Mouse (Mus musculus) c-Kit-positive CD71-negative TER-119-negative erythroid progenitor cells, embryonic 14.5 days (primary cell): ENCODE data around the gene Nomo1.

Source experiments
- DNase-seq: peaks from one replicate; pipeline ENCODE4 v3.0.0-alpha.2; 2013; ENCODE audit warnings: low read depth

Gene Nomo1

DNA sequence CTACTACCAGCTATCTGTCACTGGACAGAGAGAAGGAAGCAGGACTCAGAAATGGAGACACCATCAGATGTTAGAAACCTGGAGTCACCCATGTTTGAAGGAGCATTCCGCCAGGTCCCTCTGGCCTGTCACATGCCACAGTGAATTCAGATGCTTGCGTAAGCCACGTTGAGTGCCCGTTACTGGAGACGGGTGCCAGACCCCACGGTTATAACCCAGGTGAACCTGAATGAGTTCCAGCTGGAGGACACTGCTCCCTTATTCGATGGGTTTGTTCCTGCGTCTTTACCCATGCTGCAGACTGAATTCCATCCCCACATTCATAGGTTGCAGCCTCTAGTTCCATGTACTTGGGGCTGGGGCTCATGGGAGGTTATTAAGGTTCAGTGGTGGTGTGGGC, 70.3 kb downstream of the Nomo1 start:
- DNase-seq: no peak

DNA sequence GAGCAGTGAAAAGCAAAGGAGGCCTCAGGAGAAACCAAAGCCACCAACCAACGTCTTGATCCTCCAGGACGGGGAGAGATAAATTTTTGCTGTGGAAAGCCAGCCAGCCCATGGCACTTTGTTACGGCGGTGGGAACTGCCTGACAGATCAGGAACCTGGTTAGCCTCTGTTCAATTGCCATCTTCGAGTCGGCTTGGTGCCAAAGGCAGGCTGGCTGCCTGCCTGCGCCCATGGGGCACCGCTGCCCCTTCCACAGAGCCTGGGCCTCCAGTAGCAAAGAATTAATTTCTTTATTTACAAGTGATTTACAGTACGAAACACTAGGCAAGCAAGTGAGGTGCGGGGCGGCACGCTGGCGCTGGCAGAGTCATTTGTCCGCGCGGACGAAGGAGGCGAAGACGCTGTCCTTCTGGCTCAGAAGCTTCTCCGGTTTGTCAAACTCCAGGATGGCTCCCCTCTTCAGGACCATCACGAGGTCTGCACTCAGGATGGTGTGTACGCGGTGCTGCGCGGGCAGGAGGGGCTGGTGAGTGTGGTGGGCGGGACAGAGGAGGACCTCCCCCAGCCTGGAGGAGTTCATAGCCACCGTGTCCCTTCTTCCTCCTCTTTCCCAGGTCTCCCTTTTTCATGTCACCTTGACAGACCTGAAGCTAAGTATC, 70.9 kb downstream of the Nomo1 start:
- no peak for DNase-seq

DNA sequence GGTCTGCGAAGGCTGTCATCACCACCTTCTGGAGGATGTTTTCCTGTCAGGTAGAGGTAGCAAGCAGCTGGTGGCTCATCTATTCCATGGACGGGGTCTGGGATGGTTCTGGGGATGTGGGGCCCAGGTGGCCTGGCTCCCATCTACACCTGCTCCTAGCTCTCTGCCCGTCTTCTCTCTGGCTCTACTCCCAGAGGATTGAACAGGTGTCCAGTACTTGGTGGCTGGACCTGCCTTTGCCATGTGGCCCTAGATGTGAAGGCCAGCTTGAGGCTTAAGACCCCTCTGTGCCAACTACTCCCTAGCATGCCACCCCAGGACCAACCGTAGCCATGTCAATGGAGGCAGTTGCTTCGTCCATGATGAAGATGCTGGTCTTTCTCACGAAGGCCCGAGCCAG, 72.0 kb downstream of the Nomo1 start:
- no peak for DNase-seq

DNA sequence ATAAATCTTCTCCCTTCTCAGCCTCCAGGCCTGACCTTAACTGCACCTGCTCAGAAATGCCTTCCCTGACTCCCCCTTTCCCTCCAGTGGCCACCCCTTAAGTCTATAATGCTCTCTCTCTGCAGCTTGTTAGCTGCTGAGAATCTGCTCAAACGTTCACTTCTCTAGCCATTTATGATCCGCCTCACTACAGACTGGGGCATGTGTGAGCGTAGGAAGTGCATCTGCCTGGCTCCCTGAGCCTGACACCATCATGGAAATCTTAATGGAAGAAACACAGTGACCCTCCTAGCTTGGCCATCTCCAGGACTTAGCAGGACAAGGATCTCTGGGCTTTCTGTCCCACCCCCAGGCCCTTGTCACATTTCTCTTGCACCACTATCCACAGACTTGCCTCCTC, 76.6 kb downstream of the Nomo1 start:
- no peak for DNase-seq

DNA sequence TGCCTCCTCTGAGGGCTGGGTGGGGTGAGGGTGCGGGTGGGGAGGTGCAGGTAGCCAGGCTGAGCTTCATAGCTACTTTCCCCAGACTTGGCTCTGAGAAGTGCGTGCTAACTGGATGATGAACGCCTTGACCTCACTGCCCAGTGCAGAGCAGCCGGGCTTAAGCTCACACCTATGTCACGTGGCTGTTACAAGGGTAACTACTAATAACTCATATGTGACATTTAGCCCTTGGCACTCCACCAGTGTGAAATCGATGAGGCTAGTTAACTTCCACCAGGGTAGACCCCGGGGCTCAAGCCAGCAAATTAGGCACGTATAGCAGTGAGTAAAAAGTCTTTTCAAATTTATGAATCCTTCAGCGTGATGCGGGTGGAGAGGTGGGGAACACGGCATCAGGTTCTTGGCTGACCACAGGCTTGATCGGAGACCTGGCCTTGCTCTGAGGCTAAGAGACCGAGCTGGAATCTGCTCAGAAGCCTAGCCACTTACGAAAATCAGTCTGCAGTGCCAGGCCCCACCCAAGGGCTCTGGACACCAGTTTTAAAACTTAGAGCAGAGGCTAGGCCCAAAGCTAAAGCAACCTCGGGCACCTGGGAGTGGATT, 77.8 kb downstream of the Nomo1 start:
- no peak for DNase-seq

DNA sequence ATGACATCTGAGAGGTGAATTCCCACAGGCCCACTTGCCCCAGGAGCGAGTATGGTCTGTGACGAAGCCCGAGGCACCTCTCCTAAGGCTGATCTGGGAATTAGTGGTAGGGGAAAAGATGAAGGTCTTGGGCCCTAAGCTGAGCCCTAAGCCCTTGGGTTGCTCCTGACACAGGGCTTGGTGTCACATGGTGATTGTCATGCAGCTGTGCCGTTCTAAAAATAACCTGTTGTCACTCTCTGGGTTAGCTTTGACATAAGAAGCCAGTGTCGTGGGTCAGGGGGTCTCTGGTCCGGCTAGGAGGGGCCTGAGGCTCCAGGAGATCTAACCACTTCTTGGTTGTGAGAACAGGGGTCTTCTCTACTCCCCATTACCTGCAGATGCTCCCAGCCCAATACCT, 78.4 kb downstream of the Nomo1 start:
- DNase-seq: no peak

DNA sequence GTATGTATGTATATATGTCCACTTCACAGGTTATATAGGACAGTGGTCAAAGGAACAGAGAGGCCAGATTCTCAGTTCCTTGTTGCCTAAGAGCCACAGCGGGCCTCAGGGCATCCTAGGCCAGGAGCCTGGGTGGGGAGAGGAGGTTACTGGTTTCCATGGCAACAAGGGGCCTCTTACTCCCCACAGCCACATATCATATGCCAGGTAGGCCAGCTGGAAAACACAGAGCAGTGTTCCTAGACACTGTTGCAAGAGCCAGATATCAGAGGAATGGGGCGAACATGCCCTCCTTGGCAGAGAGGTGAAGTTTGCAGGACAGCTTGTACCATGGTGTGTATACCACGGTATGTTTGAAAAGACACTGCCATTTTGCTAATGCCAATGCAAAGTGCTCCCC, 79.9 kb downstream of the Nomo1 start:
- no peak for DNase-seq

DNA sequence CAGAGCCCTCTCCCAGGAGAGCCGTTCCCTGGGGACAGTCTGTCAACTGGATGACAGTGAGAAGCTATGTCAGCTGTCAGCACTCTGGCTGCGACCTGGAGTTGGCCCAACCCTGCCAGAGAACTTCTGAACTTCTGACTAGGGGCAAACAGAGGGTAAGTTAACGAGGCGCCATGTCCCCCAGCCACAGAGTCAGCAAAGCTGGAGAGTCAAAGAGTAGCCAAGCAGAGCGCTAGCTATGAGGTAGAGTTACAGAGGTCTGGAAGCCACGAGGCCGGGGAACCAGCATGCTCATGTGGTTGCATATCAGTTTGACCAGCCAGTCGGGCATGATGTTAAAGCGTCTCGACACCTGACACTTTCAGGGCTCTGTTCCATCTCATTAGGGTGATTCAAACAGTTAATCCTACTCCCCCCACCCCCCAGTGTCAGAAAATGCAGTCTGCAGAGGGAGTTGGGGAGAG, 82.7 kb downstream of the Nomo1 start:
- DNase-seq: no peak

DNA sequence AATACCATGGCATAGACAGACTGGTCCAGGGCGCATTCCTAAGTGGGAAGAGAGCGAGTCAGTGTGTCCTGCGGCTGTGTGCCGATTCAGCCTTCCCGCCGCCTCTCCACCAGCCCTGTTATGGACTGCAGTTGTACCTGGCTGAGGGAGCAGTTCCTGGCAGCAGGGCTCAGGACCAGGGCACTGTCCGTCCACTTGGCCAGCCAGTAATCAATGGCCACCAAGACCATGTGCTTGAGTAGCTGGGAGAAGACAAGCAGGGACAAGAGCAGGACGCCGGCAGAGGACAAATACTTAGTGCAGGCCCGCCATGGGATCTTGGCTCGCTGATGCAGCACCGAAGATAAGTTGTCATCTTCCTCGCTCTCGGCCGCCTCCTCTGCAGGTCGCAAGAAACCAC, 83.5 kb downstream of the Nomo1 start:
- DNase-seq: no peak

DNA sequence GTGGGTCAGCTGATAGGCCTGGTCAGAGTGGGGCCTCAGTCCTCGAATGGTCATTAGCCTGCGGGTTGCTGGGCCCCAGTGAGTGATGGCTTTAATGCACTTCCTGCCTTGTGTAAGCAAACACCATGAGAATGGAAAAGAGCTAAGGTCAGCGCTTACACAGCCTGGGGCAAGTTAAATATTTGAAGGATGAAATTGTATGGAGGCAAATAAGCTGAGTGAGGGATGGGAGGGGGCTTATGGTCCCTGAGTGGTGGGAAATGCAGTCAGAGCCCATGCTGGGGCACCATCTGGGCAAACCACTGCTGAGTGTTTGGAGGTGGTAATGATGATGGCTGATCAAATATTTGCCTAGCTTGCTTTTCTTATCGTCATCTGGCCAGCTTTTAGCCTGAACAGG, 89.5 kb downstream of the Nomo1 start:
- no peak for DNase-seq

DNA sequence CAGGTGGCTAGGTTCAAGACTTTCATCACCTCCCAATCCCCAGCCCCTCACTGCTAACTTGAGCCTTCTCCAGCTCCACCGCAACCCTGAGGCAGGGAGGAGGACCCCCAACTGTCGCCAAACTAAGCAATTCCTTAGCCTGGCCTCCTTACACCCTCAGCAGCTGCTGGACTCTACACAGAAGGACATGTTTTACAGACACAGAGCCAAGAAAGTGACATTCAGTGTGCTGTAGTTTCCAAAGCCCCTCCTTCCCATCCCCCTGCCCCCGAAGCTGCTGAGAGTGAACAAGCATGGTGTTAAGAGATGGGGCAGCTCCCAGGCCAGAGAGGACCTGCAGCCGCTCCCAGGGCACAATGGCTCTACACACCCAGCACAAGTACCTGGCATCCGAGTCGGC, 91.0 kb downstream of the Nomo1 start:
- no peak for DNase-seq

DNA sequence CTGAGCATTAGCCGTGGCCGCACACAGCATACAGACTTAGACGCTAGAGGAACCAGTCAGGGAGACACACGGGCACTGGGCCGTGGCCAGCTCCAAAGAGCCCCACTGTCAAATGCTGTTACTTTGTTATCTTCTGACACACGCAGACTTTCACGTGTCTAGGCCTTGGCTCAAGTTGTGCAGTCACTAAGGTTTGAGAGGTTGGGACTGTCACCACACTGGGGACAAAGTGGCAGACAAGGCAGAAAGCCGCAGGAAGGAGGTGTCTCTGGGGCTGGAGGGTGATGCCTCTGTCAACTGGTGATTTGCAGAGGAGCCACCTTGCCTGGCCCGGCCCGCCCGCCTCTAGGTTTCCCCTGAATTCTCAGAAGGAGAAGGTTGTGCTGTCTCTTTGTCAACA, 91.8 kb downstream of the Nomo1 start:
- no peak for DNase-seq

DNA sequence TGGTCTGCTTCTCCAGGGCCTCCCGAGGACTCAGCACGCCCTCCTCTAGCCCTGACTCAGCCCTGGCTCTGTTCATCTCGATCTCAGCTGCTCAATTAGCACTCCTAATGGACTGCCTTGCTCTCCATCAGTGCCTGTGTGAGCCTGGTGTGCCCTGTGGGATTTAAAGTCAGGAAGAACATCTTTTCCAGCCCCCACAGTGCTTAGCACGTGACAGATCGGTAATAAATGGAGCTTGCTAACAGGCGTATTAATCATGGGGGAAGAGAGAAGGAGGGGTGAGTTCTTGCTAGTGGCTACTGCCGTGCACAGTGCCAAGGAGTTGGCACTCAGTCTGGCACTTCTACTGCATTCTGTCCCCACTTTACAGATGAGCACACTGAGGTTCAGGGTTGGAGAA, 94.7 kb downstream of the Nomo1 start:
- DNase-seq: no peak

DNA sequence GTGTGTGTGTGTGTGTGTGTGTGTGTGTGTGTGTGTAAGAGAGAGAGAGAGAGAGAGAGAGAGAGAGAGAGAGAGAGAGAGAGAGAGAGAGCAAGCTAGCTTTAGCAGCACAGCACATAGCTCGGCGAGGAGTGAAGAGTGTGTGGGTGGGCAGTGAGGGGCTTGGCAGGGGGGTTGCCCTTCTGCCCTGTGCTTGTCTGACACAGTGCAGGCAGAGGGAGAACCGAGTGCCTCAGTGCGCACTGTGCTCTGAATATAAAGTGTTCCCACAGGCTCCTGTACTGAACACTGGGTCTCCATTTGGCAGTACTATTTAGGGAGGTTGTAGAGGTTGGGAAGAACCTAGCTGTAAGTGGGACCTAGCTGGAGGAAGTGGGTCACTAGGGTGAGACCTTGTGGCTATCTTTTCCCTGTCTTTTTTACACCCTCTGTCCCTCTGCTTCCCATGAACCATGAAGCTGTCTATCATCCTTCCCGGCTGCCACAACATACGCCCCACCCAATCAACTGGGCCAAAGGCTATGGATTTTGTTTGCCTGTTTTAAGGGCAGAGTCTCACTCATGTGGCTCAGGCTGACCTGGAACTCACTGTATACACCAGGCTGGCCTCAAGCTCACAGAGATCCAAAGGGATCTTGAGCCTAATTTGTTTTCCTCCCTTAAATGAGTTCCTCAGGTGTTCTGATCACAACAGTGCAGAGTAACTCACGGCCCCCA, 96.1 kb downstream of the Nomo1 start:
- DNase-seq: no peak

DNA sequence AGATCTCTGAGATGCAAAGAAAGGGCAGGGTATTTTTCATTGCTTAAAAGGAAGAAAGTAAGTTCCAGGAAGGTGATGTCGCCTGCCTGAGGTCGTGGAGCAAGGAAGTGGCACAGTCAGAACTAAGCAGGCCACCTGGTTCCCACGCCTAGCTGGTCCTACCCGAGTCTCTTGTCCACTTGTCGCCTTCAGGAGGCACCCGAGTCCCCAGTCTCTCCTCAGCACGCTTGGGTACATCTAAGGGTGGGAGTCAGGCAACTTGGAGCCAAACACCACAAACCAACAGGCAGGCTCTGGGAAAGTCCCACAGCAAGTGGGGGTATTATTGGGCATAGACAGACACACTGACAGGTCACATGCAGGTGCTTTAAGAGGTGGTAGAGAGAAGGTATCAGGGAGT, 97.2 kb downstream of the Nomo1 start:
- no peak for DNase-seq

DNA sequence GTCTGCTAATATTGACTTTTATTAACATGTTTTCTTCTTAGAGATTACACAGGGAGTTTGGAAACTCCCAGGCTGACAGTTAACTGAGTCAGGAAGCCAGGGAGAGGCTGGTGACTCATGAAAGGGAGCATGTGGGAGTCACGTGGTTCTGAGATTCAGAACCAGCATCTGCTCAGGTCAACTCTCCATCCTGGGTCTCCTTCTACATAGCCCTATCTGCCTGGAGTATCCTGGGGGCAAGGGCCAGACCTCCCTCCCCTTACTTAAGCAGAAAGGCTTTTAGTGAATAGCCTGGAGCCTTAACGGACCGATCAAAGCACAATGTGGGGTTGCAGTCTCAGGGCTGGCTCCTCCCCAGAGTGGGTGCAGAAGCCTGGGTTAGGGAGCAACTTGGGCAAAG, 97.8 kb downstream of the Nomo1 start:
- DNase-seq: no peak

DNA sequence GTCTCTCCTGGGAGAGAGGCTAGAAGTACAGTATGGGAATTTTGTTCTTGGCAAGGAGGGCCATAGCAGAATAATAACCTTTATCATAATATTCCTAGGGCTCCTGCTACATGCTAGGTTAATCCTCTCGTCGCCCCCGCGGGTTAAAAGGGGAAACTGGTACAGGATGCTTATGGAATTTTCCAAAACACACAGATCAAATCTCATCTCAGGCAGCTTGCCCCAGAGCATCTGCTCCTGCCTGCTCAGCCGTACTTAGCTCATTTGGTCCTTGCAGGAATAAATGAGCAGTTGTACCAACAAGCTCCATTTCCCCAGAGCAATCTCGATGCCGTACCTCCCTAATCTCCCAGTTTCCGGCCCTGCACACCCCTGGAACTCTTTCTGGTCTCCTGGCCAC, 98.3 kb downstream of the Nomo1 start:
- DNase-seq: no peak

DNA sequence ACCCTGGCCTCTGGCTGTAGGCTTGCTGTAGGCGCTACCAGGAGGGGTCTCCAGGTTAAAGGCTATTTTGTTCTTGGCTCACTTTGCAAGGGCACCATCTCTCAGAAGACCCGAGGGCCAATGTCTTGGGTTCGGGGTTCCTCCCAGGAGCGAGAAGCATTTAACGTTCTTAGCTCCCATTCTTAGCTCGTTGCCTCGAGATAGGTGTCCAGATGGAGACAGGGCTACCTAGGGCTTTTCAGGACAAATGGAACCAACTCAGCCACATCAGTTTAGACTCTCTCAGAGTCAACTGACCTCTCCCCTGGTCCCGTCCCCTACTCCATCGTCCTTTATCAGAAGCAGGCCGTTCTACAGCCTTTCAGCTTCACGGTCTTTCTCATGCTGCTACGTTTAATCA, 98.7 kb downstream of the Nomo1 start:
- no peak for DNase-seq
